Mouse (Mus musculus) heart, postnatal 4 days (tissue): ENCODE data around the gene Cnep1r1. TPM values are rescaled to one million over a fixed set of nuclear protein-coding genes. Genes with fewer than 3 reads are reported as not detected.

Source experiments
- DNase-seq: peaks from one replicate; pipeline ENCODE4 v3.0.0; 2021
- total RNA-seq, 2 experiments: library from RNA; stranded (reverse); gene quantifications; 2 replicates each; pipeline ENCODE4 v1.2.3; 2021

Gene Cnep1r1
- total RNA-seq = 10 to 100 TPM; 33.3 TPM

DNA sequence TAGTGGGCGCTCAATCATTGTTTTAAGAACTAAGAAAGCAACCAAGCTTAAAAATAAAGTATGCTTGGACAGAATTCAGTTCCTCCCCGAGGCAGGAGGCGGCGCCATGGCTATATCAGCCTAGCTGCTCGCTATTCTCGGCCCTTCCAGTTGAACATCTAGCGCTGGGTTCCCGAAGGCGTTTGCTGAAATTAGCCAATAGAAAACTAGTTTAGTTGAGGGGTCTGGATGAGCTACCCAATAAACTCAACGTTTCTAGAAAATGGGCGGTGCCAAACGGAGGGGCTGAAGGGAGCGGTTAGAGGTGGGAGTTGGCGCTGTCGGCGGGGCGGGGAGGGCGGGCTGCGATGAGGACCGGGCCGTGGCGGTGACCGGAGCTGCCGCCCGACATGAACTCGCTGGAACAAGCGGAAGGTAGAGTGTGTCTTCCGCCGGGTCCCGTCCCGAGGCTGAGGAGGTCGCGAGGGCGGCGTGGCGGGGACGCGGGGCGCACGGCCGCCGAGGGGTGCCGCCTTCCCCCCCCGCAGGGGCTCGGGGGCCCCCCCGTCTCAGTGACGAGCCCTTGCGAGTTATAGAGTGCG, at the start of gene Cnep1r1:
Cnep1r1 (plus strand) TSS at position 314 of the 581 bp plus-strand sequence.
- peak; percentile 96 for DNase-seq

DNA sequence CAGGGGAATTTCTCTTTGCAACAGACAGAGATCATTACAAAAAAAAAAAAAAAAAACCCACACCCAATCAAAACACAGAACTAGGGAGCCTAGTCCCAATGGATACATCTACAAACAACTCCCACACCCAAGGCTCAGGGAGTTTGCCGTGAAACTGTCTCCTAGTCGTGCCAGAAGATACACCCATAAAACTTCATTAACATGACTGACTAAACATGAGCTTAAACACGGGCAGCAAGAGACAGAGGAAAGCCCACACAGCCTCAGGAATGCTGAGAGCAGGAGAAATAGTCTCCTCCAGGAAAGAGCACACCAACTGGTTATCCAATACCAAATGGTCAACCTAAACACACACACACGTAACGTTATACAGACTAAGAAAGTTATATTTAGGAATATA, 36.4 kb upstream of the Cnep1r1 start:
- DNase-seq = no peak

GRCm38 (mm10) chr8:88088006-88088405, 30.6 kb upstream of the Cnep1r1 start:
- DNase-seq = no peak

- no peak for DNase-seq
These were observed 26.9 kb upstream of the Cnep1r1 start for GRCm38 (mm10) chr8:88091661-88092060.

DNA sequence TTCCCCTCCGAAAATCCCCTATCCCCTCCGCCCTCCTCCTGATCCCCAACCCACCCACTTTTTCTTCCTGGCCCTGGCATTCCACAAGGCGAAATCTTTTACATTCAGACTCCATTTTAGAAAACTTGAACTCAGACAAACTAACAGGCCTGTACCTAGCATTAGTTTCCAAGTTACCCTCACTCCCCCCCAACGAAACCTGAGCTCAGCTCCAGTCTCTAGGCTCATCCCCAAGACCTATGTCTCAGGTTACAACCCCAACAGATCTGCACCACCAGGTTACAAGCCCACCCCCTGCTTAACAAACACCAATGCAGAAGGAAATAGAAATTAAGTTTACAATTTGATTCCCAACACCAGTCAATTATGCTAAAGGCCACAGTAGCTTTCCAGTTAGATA, 25.2 kb upstream of the Cnep1r1 start:
- DNase-seq = no peak

DNA sequence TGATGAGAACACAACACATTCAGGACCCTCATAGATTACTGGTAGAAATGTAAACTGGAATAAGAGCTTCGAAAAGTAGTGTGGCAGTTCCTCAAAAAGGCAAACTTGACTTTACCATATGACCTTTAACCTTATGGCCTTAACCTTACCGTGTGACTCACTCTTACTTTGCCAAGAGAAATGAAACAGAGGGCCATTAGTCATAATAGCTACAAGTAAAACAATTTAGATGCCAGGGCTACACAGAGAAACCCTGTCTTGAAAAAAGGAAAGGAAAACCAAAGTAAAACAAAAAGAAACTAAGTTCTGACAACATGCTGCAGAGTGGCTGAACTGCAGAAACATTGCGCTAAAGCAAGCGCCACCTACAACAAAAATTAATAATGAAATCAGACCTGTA, 19.7 kb upstream of the Cnep1r1 start:
- no peak for DNase-seq

- DNase-seq = peak; percentile 53
These were observed 19.0 kb upstream of the Cnep1r1 start for GRCm38 (mm10) chr8:88099526-88099925.

- no peak for DNase-seq
These were observed 9.3 kb upstream of the Cnep1r1 start for GRCm38 (mm10) chr8:88109241-88109640.

GRCm38 (mm10) chr8:88119076-88119475, 507 bp downstream of the Cnep1r1 start:
- peak; percentile 11 for DNase-seq

DNA sequence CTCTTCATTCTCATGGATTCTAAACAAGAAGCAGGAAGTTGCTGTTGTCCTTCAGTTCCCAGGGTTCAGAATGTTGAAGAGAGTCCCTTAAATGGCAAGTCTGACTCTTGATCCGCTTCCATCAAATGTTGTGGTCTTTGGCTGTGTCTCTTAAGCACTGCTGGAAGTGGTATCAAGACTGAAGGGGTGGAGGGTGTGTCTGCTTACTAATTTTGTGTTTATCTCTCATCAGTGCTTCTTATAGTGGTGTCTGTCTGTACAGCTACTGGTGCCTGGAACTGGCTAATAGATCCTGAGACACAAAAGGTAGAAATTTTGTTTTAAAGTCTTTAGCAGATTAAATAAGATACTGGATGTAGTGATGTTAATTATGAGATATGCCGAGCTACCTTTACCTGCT, 6.3 kb downstream of the Cnep1r1 start:
- DNase-seq = no peak

DNA sequence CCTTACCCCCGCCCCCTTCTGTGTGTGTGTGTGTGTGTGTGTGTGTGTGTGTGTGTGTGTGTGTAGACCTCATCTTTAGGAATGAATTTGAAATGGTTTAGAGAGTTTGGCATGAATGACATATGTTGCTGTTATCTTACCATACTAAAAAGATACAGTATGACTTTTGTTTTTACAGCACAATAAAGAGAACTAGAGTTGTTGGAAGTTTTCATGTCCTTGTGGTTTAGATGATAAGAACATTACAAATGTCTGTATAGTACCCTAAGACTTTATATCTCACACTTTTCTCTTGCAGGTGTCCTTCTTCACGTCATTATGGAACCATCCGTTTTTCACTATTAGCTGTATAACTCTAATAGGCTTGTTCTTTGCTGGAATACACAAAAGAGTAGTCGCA, 10.8 kb downstream of the Cnep1r1 start:
- DNase-seq = no peak

DNA sequence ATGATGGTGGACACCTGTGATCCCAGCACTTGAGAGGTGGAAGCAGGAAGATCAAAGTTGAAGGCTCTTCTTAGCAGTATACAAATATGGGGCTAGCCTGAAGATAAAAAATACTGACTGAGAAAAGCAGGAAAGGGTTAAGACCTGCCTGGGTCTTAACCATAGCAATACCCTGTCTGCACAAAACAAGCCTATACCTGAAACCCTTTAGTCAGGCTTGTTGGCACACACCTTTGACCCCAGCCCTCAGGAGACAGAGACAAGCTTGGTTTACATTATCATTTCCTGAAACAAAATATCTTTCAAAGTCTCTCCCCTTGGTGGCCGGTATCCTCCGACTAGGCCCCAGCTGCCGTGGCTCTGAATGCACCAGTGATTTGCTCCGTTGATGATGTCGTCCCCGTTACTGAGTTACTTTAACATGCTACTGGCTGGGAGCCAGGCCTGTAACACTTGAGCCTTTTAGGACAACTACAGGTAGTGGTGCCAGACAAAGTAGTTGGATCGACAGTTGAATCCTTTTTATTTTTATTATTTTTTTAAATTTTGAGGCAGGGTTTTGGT, 12.3 kb downstream of the Cnep1r1 start:
- no peak for DNase-seq

GRCm38 (mm10) chr8:88137748-88138484, 19.3 kb downstream of the Cnep1r1 start, which contains the start of gene Heatr3:
TSS of gene Heatr3 (plus strand) at chr8:88137855.
- peak; percentile 98 for DNase-seq

DNA sequence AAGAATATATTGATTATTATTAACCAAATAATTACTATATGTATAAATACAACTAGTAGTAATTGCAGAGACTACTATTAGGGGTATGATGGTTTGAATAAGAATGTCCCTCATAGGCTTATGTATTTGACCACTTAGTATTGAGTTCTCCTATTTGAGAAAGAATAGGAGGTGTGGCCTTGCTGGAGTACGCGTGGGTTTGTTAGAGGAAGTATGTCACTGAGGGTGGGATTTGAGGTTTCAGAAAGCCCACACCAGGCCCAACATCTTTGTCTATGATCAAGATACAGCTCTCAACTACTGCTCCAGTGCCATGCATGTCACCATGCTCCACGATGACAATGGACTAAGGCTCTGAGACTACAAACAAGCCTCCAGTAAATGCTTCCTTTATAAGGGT, 20.7 kb downstream of the Cnep1r1 start:
- no peak for DNase-seq

DNA sequence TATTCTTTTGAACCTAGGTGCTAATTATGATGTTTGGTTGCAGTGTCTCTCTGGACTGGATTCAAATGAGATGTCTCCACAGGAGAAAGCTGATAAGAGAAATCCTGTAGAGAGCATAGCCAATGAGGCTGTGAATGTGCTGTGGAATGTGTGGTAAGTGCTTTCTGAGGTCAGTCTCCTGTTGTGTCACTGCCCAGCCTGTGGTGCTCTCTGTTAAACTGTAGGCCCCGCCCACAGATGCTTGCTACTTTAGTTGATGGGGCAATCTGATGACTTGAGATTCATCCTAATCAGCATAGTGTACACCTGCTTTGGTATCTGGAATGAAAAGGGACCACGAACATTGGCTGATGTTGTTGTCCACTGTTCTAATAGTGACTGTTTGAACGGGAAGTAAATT, 23.1 kb downstream of the Cnep1r1 start:
- no peak for DNase-seq

DNA sequence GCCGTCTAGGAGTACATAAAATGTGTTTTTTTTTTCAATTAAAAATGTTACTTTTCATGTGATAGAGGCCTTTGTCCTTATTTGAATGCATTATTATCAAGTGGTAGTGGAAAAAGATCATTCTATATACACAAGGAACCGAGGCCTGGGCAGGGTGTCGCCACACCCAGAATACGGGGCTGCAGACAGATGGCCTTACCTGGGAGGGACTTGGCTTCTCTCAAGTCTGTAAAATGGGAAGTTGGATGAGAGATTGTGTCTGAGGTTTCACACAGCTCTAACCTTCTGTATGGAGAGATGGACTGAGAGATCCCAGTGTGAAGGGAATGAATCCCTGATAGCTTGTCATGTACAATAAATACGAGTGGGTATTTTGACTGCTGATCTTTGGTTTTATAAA, 25.5 kb downstream of the Cnep1r1 start:
- no peak for DNase-seq

DNA sequence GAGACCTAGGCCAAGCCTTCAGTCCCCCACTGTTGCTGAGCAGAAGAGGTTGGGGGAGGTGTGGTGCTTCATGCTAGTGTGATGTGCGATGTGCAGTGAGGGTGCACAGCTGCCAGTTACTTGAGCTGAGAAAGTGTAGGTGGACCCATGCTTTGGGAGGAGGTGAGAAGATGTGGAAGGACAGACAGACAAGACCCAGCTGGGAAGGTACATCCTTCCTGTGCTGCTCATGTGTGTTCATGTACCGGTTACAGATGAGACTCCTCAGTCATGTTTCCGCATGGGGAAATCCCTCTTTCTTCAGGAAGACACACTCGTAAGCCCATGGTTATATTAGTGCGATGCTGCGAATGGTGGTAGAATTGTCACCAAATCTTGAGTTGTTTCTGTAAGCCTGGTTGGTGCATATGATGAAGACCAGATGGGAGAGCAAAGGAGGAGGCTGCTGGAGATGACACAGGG, 32.4 kb downstream of the Cnep1r1 start:
- no peak for DNase-seq

DNA sequence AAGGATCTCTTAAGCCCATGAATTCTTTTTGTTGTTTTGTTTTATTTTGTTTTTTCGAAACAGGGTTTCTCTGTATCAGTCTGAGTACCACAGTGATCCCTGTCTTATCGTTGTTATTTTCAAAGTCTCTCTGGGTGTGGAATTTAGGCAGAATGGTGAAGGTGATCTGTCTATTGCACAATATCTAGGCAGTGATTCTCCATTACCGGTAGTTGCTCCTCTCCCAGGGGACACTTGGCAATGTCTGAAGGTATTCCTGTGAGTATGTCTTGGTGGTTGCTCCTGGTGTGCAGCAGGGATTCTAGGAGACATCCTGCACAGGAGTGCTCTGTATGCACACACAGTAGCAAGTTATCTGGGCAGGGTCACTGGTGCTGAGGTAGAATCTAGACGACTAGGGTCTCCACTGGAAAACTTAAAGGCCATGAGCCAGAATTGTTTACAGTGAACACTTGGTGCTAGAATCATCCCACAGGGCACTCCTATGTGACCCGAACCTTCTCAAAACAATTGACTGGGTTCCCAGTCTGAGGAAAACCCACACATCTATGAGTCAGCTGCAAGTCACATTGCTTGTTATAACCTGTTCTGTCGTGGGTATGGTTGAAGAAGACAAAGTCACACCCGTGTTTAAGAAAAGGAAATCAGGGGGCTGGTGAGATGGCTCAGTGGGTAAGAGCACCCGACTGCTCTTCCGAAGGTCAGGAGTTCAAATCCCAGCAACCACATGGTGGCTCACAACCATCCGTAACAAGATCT, 41.8 kb downstream of the Cnep1r1 start:
- no peak for DNase-seq

DNA sequence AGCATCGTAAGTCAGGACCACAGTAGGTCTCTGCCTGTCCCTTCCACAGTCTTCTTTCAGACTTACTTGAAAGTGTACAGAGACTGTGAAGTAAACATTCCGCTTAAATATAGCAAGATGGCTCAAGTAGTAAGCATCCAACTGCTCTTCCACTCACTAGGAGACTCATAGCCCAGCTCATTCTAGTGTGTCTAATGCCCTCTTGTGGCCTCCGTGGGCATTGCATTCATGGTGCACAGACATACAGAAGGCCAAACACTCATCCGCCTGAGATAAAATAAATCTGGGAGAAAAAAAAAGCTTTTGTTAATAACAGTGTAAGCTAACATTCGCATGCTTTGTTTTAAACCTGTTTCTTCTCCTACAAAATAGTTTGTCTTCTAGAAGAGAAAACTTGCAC, 42.9 kb downstream of the Cnep1r1 start:
- peak; percentile 76 for DNase-seq

DNA sequence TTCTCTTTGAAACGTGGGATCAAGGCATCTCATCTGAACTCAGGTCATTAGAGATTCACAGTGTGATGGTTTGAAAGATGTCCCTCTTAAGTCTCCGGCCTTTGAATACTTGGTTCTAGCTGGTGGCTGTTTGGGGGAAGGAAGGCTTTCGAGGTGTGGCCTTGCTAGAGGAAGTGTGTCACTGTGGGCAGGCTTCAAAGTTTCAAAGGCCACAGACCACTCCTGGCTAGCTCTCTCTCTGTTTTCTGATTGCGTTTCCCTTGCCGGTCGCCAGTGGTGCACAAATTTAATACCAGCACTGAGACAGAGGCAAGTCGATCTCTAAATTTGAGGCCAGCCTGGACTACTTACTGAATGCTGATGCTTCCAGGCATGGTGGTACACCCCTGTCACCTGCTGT, 56.7 kb downstream of the Cnep1r1 start:
- no peak for DNase-seq

- no peak for DNase-seq
These were observed 58.7 kb downstream of the Cnep1r1 start for GRCm38 (mm10) chr8:88177291-88177690.

GRCm38 (mm10) chr8:88183121-88183520, 64.6 kb downstream of the Cnep1r1 start:
- no peak for DNase-seq
